Mouse (Mus musculus): ENCODE measurements around the gene Gm26602. TPM values are rescaled to one million over a fixed set of nuclear protein-coding genes. Genes with fewer than 3 reads are reported as not detected.

Gene Gm26602
- polyA plus RNA-seq, 1 experiment: not detected

GRCm38 (mm10) chr10:79927324-79928029 lies 16.8 kb downstream of the Gm26602 start:
- peaks cover 38% of the 10 kb centered on the region for H3K4me1 ChIP-seq (ENCODE audit: control insufficient read depth, insufficient read depth, low read length)
- under 1% methylated on average over 54 of the region's 54 CpGs for WGBS
- H3K27ac ChIP-seq (ENCODE audit: insufficient read depth, low read length): peak overlapping the region; percentile 11
- DNase-seq: peak; percentile 63 to 73
- H3K4me3 ChIP-seq (replicated peaks; ENCODE audit: insufficient read depth, low read depth, low read length): peak overlapping the region; percentile 67
- no peak for TF ChIP-seq CTCF (IDR thresholded peaks at IDR 0.05; ENCODE audit: borderline replicate concordance, insufficient read depth, low read depth, low read length)
- H3K27me3 ChIP-seq (ENCODE audit: control insufficient read depth, insufficient read depth, low read length): no peaks in the 10 kb centered on the region

- peak in 1 of 2 experiments; percentile 41 for DNase-seq
- TF ChIP-seq POLR2A (IDR thresholded peaks at IDR 0.05; ENCODE audit: borderline replicate concordance, insufficient read depth, low read length) (no peak), CTCF (IDR thresholded peaks at IDR 0.05; ENCODE audit: borderline replicate concordance, insufficient read depth, low read depth, low read length) (no peak)
- Histone ChIP-seq H3K4me1 (ENCODE audit: control insufficient read depth, insufficient read depth, low read length) (peaks cover 45% of the 10 kb centered on the region), H3K27me3 (ENCODE audit: control insufficient read depth, insufficient read depth, low read length) (no peaks in the 10 kb centered on the region), H3K27ac (ENCODE audit: insufficient read depth, low read length) (peak overlapping the region; percentile 11; the same call in 1 of the 2 replicates), H3K4me3 (replicated peaks; ENCODE audit: insufficient read depth, low read depth, low read length) (peak overlapping the region; percentile 67)
- WGBS: 2% methylated on average over 29 of the region's 29 CpGs
Measured at GRCm38 (mm10) chr10:79928030-79928694, 17.5 kb downstream of the Gm26602 start.

- H3K4me1 ChIP-seq (ENCODE audit: control insufficient read depth, insufficient read depth, low read length): peaks cover 54% of the 10 kb centered on the region
- DNase-seq: no peak
- no peak for TF ChIP-seq CTCF (IDR thresholded peaks at IDR 0.05; ENCODE audit: borderline replicate concordance, insufficient read depth, low read depth, low read length)
- no peak for TF ChIP-seq POLR2A (IDR thresholded peaks at IDR 0.05; ENCODE audit: borderline replicate concordance, insufficient read depth, low read length)
- peak overlapping the region; percentile 4 for H3K4me3 ChIP-seq (replicated peaks; ENCODE audit: insufficient read depth, low read depth, low read length)
- no peak overlapping the region for H3K27ac ChIP-seq (ENCODE audit: insufficient read depth, low read length)
- H3K27me3 ChIP-seq (ENCODE audit: control insufficient read depth, insufficient read depth, low read length): no peaks in the 10 kb centered on the region
- 39% methylated on average over 9 of the region's 9 CpGs for WGBS
Measured at GRCm38 (mm10) chr10:79928907-79929701, 18.4 kb downstream of the Gm26602 start.

GRCm38 (mm10) chr10:79929967-79930825 lies 19.5 kb downstream of the Gm26602 start:
- H3K4me3 ChIP-seq (replicated peaks; ENCODE audit: insufficient read depth, low read depth, low read length): no peak overlapping the region
- 33% methylated on average over 18 of the region's 18 CpGs for WGBS

GRCm38 (mm10) chr10:79930826-79931186 lies 20.1 kb downstream of the Gm26602 start:
- DNase-seq: peak in 1 of 2 experiments; percentile 35
- H3K27ac ChIP-seq (ENCODE audit: insufficient read depth, low read length): no peak overlapping the region
- H3K27me3 ChIP-seq (ENCODE audit: control insufficient read depth, insufficient read depth, low read length): no peaks in the 10 kb centered on the region
- 44% methylated on average over 16 of the region's 16 CpGs for WGBS
- H3K4me1 ChIP-seq (ENCODE audit: control insufficient read depth, insufficient read depth, low read length): peaks cover 68% of the 10 kb centered on the region
- no peak overlapping the region for H3K4me3 ChIP-seq (replicated peaks; ENCODE audit: insufficient read depth, low read depth, low read length)
- TF ChIP-seq POLR2A (IDR thresholded peaks at IDR 0.05; ENCODE audit: borderline replicate concordance, insufficient read depth, low read length): no peak
- no peak for TF ChIP-seq CTCF (IDR thresholded peaks at IDR 0.05; ENCODE audit: borderline replicate concordance, insufficient read depth, low read depth, low read length)

More at GRCm38 (mm10) chr10:79929967-79930825, 19.5 kb downstream of the Gm26602 start:
- TF ChIP-seq CTCF (IDR thresholded peaks at IDR 0.05; ENCODE audit: borderline replicate concordance, insufficient read depth, low read depth, low read length) (no peak), POLR2A (IDR thresholded peaks at IDR 0.05; ENCODE audit: borderline replicate concordance, insufficient read depth, low read length) (no peak)
- H3K4me1 ChIP-seq (ENCODE audit: control insufficient read depth, insufficient read depth, low read length): peaks cover 65% of the 10 kb centered on the region
- H3K27me3 ChIP-seq (ENCODE audit: control insufficient read depth, insufficient read depth, low read length): no peaks in the 10 kb centered on the region
- DNase-seq: peak in 1 of 2 experiments; percentile 32
- H3K27ac ChIP-seq (ENCODE audit: insufficient read depth, low read length): no peak overlapping the region

GRCm38 (mm10) chr10:79931797-79932196 lies 21.1 kb downstream of the Gm26602 start:
- no peaks in the 10 kb centered on the region for H3K27me3 ChIP-seq (ENCODE audit: control insufficient read depth, insufficient read depth, low read length)
- no peak for TF ChIP-seq CTCF (IDR thresholded peaks at IDR 0.05; ENCODE audit: borderline replicate concordance, insufficient read depth, low read depth, low read length)
- H3K4me1 ChIP-seq (ENCODE audit: control insufficient read depth, insufficient read depth, low read length): peaks cover 68% of the 10 kb centered on the region
- H3K4me3 ChIP-seq (replicated peaks; ENCODE audit: insufficient read depth, low read depth, low read length): no peak overlapping the region
- DNase-seq: no peak
- 61% methylated on average over 9 of the region's 9 CpGs for WGBS
- no peak overlapping the region for H3K27ac ChIP-seq (ENCODE audit: insufficient read depth, low read length)

- Histone ChIP-seq H3K4me1 (ENCODE audit: control insufficient read depth, insufficient read depth, low read length) (peaks cover 76% of the 10 kb centered on the region), H3K4me3 (replicated peaks; ENCODE audit: insufficient read depth, low read depth, low read length) (no peak overlapping the region), H3K27ac (ENCODE audit: insufficient read depth, low read length) (0 out of 2 replicates have a peak overlapping the region, but pooled peaks have one; percentile 20), H3K27me3 (ENCODE audit: control insufficient read depth, insufficient read depth, low read length) (no peaks in the 10 kb centered on the region)
- TF ChIP-seq POLR2A (IDR thresholded peaks at IDR 0.05; ENCODE audit: borderline replicate concordance, insufficient read depth, low read length) (no peak), CTCF (IDR thresholded peaks at IDR 0.05; ENCODE audit: borderline replicate concordance, insufficient read depth, low read depth, low read length) (no peak)
- 5% methylated on average over 8 of the region's 8 CpGs for WGBS
- DNase-seq: peak; percentile 65 to 74
Measured at GRCm38 (mm10) chr10:79932736-79933135, 22.1 kb downstream of the Gm26602 start.

Measured in cerebellum, adult 2 months (tissue).